Mouse (Mus musculus): ENCODE measurements around the gene Pmpcb. TPM values are rescaled to one million over a fixed set of nuclear protein-coding genes. Genes with fewer than 3 reads are reported as not detected.
"Not testable (repeated sequence)": the region's sequence is repeated elsewhere in the genome, so short reads cannot be mapped to it uniquely, and the experiment has no call there.

The Pmpcb gene
- polyA plus RNA-seq, 1 experiment from 2014 or later, result 68.8 TPM

DNA sequence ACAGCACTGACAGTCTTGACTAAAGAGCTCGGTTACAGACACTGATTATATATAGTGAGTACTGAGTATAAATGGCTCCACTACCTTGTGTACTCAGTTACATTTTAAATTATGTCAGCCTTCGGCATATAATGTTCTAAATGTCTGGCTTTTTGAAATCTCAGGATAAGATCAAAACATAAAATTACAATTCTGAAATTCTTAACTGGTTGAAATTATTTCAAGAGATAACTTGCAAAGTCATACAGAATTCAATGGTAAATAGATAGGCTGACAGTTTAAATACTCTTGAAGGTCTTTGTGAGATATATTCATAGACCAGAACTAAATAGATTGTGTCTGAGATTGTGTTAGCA lies 35.0 kb upstream of the Pmpcb start:
- no peaks in the 10 kb centered on the region for H3K27me3 ChIP-seq (ENCODE audit: control insufficient read depth, insufficient read depth, low read depth, low read length)
- peak overlapping the region; percentile 99 for H3K27ac ChIP-seq (ENCODE audit: low read length)
- peak overlapping the region; percentile 76 for H3K4me3 ChIP-seq (ENCODE audit: low read depth, low read length)
- no peaks in the 10 kb centered on the region for H3K9me3 ChIP-seq (replicated peaks; ENCODE audit: control insufficient read depth, low read length, poor library complexity, severe bottlenecking)
- peak overlapping the region; percentile 67 for H3K4me2 ChIP-seq (ENCODE audit: low read length)
- peak overlapping the region; percentile 96 for H3K9ac ChIP-seq (ENCODE audit: low read depth, low read length)
- WGBS, result 50% methylated on average over 2 of the region's 2 CpGs
- peaks cover 5% of the 10 kb centered on the region for H3K4me1 ChIP-seq (ENCODE audit: control insufficient read depth, insufficient read depth, low read length)
- H3K36me3 ChIP-seq (ENCODE audit: control insufficient read depth, insufficient read depth, low read length), result no peaks in the 10 kb centered on the region
- ATAC-seq, result no peak

DNA sequence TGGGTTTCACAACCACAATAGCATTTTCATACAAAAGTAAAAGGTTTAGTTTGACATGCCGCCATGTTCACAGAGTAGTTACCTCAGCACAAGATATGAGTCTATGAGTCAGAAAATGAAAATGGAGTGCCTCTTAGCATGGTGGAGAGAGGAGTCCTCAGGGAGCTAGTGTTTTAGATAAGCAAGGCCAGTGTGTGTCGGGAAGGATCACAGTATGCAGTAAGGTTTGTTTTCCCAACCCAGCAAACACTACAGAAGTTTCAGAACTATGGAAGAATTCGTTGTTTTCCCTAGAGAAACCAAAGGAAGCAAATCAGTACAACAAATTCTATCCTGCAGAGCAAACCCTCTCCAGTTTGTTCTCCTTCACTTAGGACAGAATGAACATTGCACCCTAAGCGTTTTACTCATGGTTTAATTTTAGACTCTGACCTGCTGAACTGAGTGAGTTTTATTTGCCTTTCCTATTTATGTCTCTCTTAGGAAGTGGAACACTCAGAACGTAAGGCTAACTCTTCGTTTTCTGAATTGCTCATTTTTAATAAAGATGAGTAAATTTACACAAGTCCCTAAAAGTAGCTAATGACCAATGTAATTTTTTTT lies 34.0 kb upstream of the Pmpcb start:
- WGBS, result 87% methylated on average over 6 of the region's 6 CpGs
- Histone ChIP-seq H3K36me3 (ENCODE audit: control insufficient read depth, insufficient read depth, low read length) (no peaks in the 10 kb centered on the region), H3K4me1 (ENCODE audit: control insufficient read depth, insufficient read depth, low read length) (peaks cover 5% of the 10 kb centered on the region), H3K4me3 (ENCODE audit: low read depth, low read length) (no peak overlapping the region), H3K4me2 (ENCODE audit: low read length) (no peak overlapping the region), H3K9me3 (replicated peaks; ENCODE audit: control insufficient read depth, low read length, poor library complexity, severe bottlenecking) (no peaks in the 10 kb centered on the region), H3K27me3 (ENCODE audit: control insufficient read depth, insufficient read depth, low read depth, low read length) (no peaks in the 10 kb centered on the region), H3K9ac (ENCODE audit: low read depth, low read length) (no peak overlapping the region), H3K27ac (ENCODE audit: low read length) (no peak overlapping the region)
- ATAC-seq, result no peak

DNA sequence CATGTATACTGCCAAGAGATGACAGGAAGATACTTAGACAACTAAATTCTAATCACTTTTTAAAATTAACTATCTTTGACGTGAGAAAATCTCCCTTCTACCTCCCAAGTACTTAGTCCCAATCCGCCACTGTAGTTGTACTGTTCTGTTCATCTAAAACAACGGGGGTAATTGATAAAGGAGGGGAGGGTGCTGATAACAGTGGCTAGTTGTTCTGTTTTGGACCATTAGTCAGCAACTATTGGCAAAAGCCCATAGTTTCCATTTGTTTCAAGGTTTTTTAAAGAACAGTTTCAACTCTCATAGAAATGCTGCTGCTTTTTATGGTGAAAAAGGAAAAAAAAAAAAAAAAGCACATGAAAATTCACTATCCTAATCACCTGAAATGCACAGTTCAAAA lies 33.2 kb upstream of the Pmpcb start:
- Histone ChIP-seq H3K4me2 (ENCODE audit: low read length) (no peak overlapping the region), H3K27me3 (ENCODE audit: control insufficient read depth, insufficient read depth, low read depth, low read length) (no peaks in the 10 kb centered on the region), H3K4me3 (ENCODE audit: low read depth, low read length) (no peak overlapping the region), H3K36me3 (ENCODE audit: control insufficient read depth, insufficient read depth, low read length) (no peaks in the 10 kb centered on the region), H3K9ac (ENCODE audit: low read depth, low read length) (no peak overlapping the region), H3K27ac (ENCODE audit: low read length) (no peak overlapping the region), H3K9me3 (replicated peaks; ENCODE audit: control insufficient read depth, low read length, poor library complexity, severe bottlenecking) (no peaks in the 10 kb centered on the region), H3K4me1 (ENCODE audit: control insufficient read depth, insufficient read depth, low read length) (peaks cover 5% of the 10 kb centered on the region)
- 77% methylated on average over 3 of the region's 3 CpGs for WGBS
- ATAC-seq, result no peak

DNA sequence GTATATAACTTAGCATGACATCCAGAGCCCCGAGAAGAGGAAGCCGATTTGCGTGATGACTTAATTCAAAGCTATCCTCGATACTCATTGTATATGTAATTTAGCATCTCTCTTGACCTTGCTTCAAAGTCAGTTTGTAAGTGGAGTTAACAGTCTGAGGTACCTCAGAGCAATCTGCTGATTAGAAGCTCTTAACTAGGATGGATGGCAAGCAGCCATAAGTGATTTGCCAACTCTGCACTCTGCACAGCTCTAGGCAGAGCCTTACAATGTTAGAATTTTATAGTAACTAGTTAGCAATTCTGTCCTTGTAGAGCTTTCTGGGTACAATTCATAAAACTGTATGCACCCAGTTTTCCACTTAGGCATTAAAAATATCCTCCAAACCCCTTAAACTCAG lies 30.4 kb upstream of the Pmpcb start:
- Histone ChIP-seq H3K27me3 (ENCODE audit: control insufficient read depth, insufficient read depth, low read depth, low read length) (no peaks in the 10 kb centered on the region), H3K9ac (ENCODE audit: low read depth, low read length) (no peak overlapping the region), H3K9me3 (replicated peaks; ENCODE audit: control insufficient read depth, low read length, poor library complexity, severe bottlenecking) (no peaks in the 10 kb centered on the region), H3K36me3 (ENCODE audit: control insufficient read depth, insufficient read depth, low read length) (no peaks in the 10 kb centered on the region), H3K27ac (ENCODE audit: low read length) (no peak overlapping the region), H3K4me3 (ENCODE audit: low read depth, low read length) (no peak overlapping the region), H3K4me2 (ENCODE audit: low read length) (no peak overlapping the region), H3K4me1 (ENCODE audit: control insufficient read depth, insufficient read depth, low read length) (no peaks in the 10 kb centered on the region)
- 83% methylated on average over 4 of the region's 4 CpGs for WGBS
- no peak for ATAC-seq

DNA sequence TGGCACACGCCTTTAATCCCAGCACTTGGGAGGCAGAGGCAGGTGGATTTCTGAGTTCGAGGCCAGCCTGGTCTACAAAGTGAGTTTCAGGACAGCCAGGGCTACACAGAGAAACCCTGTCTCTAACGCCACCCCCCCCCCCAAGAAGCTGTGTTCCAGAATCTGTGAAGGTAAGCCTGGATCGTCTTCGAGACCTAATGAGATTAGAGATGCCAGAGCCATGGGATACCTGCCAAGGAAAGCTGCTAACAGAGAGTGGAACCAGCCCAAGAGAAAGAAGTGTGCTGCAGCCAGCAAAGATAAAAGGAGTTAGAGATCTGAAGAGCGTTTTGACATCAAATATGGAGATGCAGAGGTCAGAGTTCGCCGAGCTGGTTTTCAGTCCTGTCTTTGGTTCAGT lies 28.9 kb upstream of the Pmpcb start:
- ATAC-seq; H3K27me3 ChIP-seq (ENCODE audit: control insufficient read depth, insufficient read depth, low read depth, low read length); H3K27ac ChIP-seq (ENCODE audit: low read length); H3K9me3 ChIP-seq (replicated peaks; ENCODE audit: control insufficient read depth, low read length, poor library complexity, severe bottlenecking); H3K36me3 ChIP-seq (ENCODE audit: control insufficient read depth, insufficient read depth, low read length); H3K4me1 ChIP-seq (ENCODE audit: control insufficient read depth, insufficient read depth, low read length); H3K4me3 ChIP-seq (ENCODE audit: low read depth, low read length); H3K9ac ChIP-seq (ENCODE audit: low read depth, low read length); H3K4me2 ChIP-seq (ENCODE audit: low read length): not testable (repeated sequence)
- WGBS, result 79% methylated on average over 8 of the region's 8 CpGs

DNA sequence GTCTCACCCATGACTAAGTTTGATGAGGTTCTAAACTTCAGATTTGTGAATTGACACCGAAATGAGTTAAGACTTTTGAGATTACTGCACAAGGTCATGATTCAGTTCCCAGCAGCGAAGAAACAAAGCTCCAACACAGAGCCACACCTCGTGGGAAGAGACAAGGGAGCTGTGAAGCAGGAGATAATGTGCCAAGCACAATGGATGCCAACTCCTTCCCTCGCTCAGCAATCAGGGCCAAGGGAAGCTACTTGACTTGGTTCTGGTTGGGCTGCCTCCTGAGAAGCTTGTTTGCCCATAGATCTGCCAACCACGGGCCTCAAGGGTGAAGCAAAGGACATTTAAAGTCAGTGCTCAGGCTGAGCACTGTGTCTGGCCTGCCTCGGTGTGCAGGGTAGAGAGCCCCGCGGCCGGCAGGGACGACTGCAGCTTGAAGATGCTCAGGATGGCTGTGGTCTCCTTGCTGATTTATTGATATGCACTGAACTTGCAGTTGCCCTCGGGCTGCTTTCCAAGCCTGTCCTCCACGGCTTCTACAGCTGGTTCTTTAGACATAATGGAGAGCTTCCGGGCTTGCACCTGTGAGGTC lies 24.7 kb upstream of the Pmpcb start:
- H3K4me2 ChIP-seq (ENCODE audit: low read length), result no peak overlapping the region
- no peak overlapping the region for H3K27ac ChIP-seq (ENCODE audit: low read length)
- H3K4me1 ChIP-seq (ENCODE audit: control insufficient read depth, insufficient read depth, low read length), result no peaks in the 10 kb centered on the region
- no peaks in the 10 kb centered on the region for H3K36me3 ChIP-seq (ENCODE audit: control insufficient read depth, insufficient read depth, low read length)
- no peaks in the 10 kb centered on the region for H3K9me3 ChIP-seq (replicated peaks; ENCODE audit: control insufficient read depth, low read length, poor library complexity, severe bottlenecking)
- H3K4me3 ChIP-seq (ENCODE audit: low read depth, low read length), result no peak overlapping the region
- no peak overlapping the region for H3K9ac ChIP-seq (ENCODE audit: low read depth, low read length)
- H3K27me3 ChIP-seq (ENCODE audit: control insufficient read depth, insufficient read depth, low read depth, low read length), result no peaks in the 10 kb centered on the region
- WGBS, result 71% methylated on average over 13 of the region's 13 CpGs
- ATAC-seq, result no peak

DNA sequence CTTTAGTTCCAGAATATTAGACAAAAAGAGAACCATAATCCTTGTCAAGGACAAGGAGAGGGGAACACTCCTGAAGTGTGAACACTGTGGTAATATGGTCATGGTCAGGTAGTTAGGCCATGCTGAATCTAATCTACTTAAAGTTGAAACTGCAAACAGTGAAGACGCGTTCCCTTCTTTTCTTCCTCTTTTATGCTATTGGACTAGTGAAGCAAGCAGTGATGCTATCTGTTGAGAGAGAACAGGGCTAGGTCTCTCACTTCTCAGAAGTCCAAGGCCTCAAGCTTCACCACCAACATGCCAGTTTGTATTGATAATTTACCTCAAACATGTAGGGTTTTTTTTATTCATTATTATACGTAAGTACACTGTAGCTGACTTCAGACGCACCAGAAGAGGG lies 22.5 kb upstream of the Pmpcb start:
- H3K4me1 ChIP-seq (ENCODE audit: control insufficient read depth, insufficient read depth, low read length), result no peaks in the 10 kb centered on the region
- no peaks in the 10 kb centered on the region for H3K36me3 ChIP-seq (ENCODE audit: control insufficient read depth, insufficient read depth, low read length)
- H3K4me3 ChIP-seq (ENCODE audit: low read depth, low read length), result no peak overlapping the region
- WGBS, result 90% methylated on average over 4 of the region's 4 CpGs
- H3K27ac ChIP-seq (ENCODE audit: low read length), result no peak overlapping the region
- no peaks in the 10 kb centered on the region for H3K9me3 ChIP-seq (replicated peaks; ENCODE audit: control insufficient read depth, low read length, poor library complexity, severe bottlenecking)
- H3K9ac ChIP-seq (ENCODE audit: low read depth, low read length), result no peak overlapping the region
- no peak overlapping the region for H3K4me2 ChIP-seq (ENCODE audit: low read length)
- no peak for ATAC-seq
- no peaks in the 10 kb centered on the region for H3K27me3 ChIP-seq (ENCODE audit: control insufficient read depth, insufficient read depth, low read depth, low read length)

DNA sequence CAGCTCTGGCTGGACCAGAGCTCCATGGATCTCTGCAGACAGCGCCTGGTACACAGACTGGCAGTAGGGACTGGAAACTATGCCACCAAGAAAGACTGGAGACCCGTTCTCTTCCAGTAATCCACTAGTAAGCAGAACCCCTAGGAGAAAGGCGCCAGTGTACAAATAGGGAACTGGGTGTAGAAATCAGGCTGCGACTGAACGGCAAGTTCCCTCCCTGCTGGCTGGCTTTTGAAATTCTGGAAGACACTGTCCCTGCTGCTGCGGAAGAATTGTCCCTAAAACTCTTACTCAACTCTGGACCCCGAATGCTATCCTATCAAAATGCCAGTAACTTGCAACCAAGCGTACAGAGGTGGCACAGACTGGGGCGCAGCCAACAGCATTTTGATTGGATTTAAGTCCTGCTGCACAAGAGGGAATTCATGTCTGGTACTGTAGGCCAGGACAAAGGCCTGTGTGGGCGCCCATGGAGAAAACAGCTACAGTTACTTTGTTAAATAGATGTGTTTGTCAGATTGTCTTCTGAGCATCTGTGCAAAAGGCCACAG lies 19.7 kb upstream of the Pmpcb start:
- Histone ChIP-seq H3K27me3 (ENCODE audit: control insufficient read depth, insufficient read depth, low read depth, low read length) (no peaks in the 10 kb centered on the region), H3K36me3 (ENCODE audit: control insufficient read depth, insufficient read depth, low read length) (no peaks in the 10 kb centered on the region), H3K4me3 (ENCODE audit: low read depth, low read length) (no peak overlapping the region), H3K27ac (ENCODE audit: low read length) (no peak overlapping the region), H3K4me1 (ENCODE audit: control insufficient read depth, insufficient read depth, low read length) (no peaks in the 10 kb centered on the region), H3K4me2 (ENCODE audit: low read length) (no peak overlapping the region), H3K9me3 (replicated peaks; ENCODE audit: control insufficient read depth, low read length, poor library complexity, severe bottlenecking) (no peaks in the 10 kb centered on the region), H3K9ac (ENCODE audit: low read depth, low read length) (no peak overlapping the region)
- 79% methylated on average over 10 of the region's 10 CpGs for WGBS
- no peak for ATAC-seq

DNA sequence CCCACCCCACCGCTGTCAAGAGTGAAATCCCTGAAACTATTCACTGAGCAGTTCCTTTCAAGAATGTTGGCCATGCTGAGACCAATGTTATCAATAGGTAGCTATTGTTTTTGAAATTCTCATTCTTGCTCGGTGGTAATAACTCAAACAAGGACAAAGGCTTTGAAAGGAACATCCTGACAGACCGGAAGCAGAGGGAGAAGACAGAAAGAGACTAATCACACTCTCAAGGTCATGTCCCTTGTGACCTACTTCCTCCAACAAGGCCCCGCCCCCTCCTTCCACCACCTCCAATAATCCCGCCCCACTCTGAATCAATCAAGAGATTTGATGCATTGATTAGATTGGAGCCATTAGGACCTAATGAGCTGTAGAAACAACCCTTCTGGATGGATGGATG lies 18.4 kb upstream of the Pmpcb start:
- 90% methylated on average over 5 of the region's 5 CpGs for WGBS
- no peak overlapping the region for H3K4me2 ChIP-seq (ENCODE audit: low read length)
- ATAC-seq, result no peak
- no peaks in the 10 kb centered on the region for H3K27me3 ChIP-seq (ENCODE audit: control insufficient read depth, insufficient read depth, low read depth, low read length)
- no peak overlapping the region for H3K9ac ChIP-seq (ENCODE audit: low read depth, low read length)
- no peak overlapping the region for H3K4me3 ChIP-seq (ENCODE audit: low read depth, low read length)
- H3K36me3 ChIP-seq (ENCODE audit: control insufficient read depth, insufficient read depth, low read length), result no peaks in the 10 kb centered on the region
- H3K27ac ChIP-seq (ENCODE audit: low read length), result no peak overlapping the region
- no peaks in the 10 kb centered on the region for H3K4me1 ChIP-seq (ENCODE audit: control insufficient read depth, insufficient read depth, low read length)
- H3K9me3 ChIP-seq (replicated peaks; ENCODE audit: control insufficient read depth, low read length, poor library complexity, severe bottlenecking), result no peaks in the 10 kb centered on the region
